In genomic region chr15:6466995-6467394, GRCm38 (mm10) we compare ENCODE assay signal across 26 mouse cellular contexts. TPM values are rescaled to one million over a fixed set of nuclear protein-coding genes. Genes with fewer than 3 reads are reported as not detected.
DNase-seq lines count a peak whose midpoint lies in the region; ATAC-seq lines count a peak whose summit lies in the region.
"Had no signal": no experiment of that assay in that cellular context is flagged by ENCODE, and none has a peak within 500 bp of the region (broad histone marks: within the 10 kb centered on the region; RNA-seq: fewer than 3 reads in every experiment).

No protein-coding gene starts in this region.

- no peak overlapping the region for H3K4me3 ChIP-seq in hindbrain, embryonic 10.5 days
- no peak overlapping the region for H3K4me3 ChIP-seq in hindbrain, embryonic 14.5 days (replicated peaks; ENCODE audit: low read length)
- H3K4me3 ChIP-seq in limb, embryonic 15.5 days, result no peak overlapping the region
- H3K4me3 ChIP-seq: erythroblast, embryonic 14.5 days; forebrain, embryonic 15.5 days; heart, embryonic 12.5 days; hindbrain, embryonic 12.5 days had no signal

- 63% methylated on average over 10 of the region's 10 CpGs for WGBS in hindbrain, embryonic 10.5 days
- WGBS in hindbrain, embryonic 14.5 days, result 80% methylated on average over 10 of the region's 10 CpGs
- 37% methylated on average over 10 of the region's 10 CpGs for WGBS in limb, embryonic 15.5 days

- no peaks in the 10 kb centered on the region for H3K36me3 ChIP-seq in hindbrain, embryonic 10.5 days
- no peaks in the 10 kb centered on the region for H3K36me3 ChIP-seq in hindbrain, embryonic 14.5 days (replicated peaks; ENCODE audit: control insufficient read depth, insufficient read depth)
- no peaks in the 10 kb centered on the region for H3K36me3 ChIP-seq in limb, embryonic 15.5 days
- H3K36me3 ChIP-seq: forebrain, embryonic 15.5 days; G1E; heart, embryonic 12.5 days; hindbrain, embryonic 12.5 days had no signal

- no peak for ATAC-seq in hindbrain, embryonic 14.5 days (ENCODE audit: low FRiP score)
- no peak for ATAC-seq in limb, embryonic 15.5 days (ENCODE audit: insufficient number of reproducible peaks, low FRiP score, low TSS enrichment, low read depth)
- ATAC-seq: CD4-positive, CD25-positive, alpha-beta regulatory T cell, adult 4 months; forebrain, embryonic 15.5 days; hindbrain, postnatal 0 days had no signal

- no peak overlapping the region for H3K9ac ChIP-seq in hindbrain, embryonic 14.5 days
- no peak overlapping the region for H3K9ac ChIP-seq in limb, embryonic 15.5 days
- H3K9ac ChIP-seq: forebrain, embryonic 15.5 days; heart, embryonic 12.5 days; hindbrain, embryonic 12.5 days had no signal

- no peak overlapping the region for H3K27ac ChIP-seq in hindbrain, embryonic 10.5 days
- H3K27ac ChIP-seq in hindbrain, embryonic 14.5 days, result no peak overlapping the region
- H3K27ac ChIP-seq in limb, embryonic 15.5 days, result no peak overlapping the region
- H3K27ac ChIP-seq: forebrain, embryonic 15.5 days; hindbrain, embryonic 12.5 days; hindbrain, postnatal 0 days had no signal

- DNase-seq in embryo, embryonic 10.5 days (ENCODE audit: low spot score), result peak; percentile 29
- no peak for DNase-seq in embryo, embryonic 9.5 days (ENCODE audit: extremely low spot score)
- DNase-seq in hindbrain, embryonic 10.5 days (ENCODE audit: low spot score), result peak; percentile 10
- no peak for DNase-seq in hindbrain, embryonic 14.5 days (ENCODE audit: low spot score)
- DNase-seq in forelimb bud, embryonic 11.5 days (ENCODE audit: low read depth, low spot score), result peak; percentile 23
- DNase-seq in thymus, postnatal 4 days, result no peak
- DNase-seq in thymus, postnatal 25 days, result no peak
- DNase-seq: adrenal gland, postnatal 10 days; B cell, adult 2 months; cerebellum, adult 11 months; cerebellum, adult 8-10 months; cerebellum, postnatal 25 days; gastrocnemius, postnatal 14 days; kidney, adult 2 months had no signal

- H3K9me3 ChIP-seq in hindbrain, embryonic 10.5 days, result no peaks in the 10 kb centered on the region
- no peaks in the 10 kb centered on the region for H3K9me3 ChIP-seq in hindbrain, embryonic 14.5 days (ENCODE audit: control insufficient read depth, low read length)
- no peaks in the 10 kb centered on the region for H3K9me3 ChIP-seq in limb, embryonic 15.5 days
- H3K9me3 ChIP-seq: forebrain, embryonic 15.5 days; G1E; heart, embryonic 12.5 days; hindbrain, embryonic 12.5 days had no signal

- no peaks in the 10 kb centered on the region for H3K4me1 ChIP-seq in hindbrain, embryonic 10.5 days (replicated peaks)
- H3K4me1 ChIP-seq in hindbrain, embryonic 14.5 days (replicated peaks; ENCODE audit: control insufficient read depth, insufficient read depth, low read length), result no peaks in the 10 kb centered on the region
- H3K4me1 ChIP-seq in limb, embryonic 15.5 days, result peaks cover 6% of the 10 kb centered on the region; the same call in 1 of the 2 replicates
- H3K4me1 ChIP-seq: forebrain, embryonic 15.5 days; heart, embryonic 12.5 days; hindbrain, embryonic 12.5 days had no signal

- H3K4me2 ChIP-seq in hindbrain, embryonic 14.5 days (replicated peaks), result no peak overlapping the region
- peak overlapping the region; percentile 19; the same call in 1 of the 2 replicates for H3K4me2 ChIP-seq in limb, embryonic 15.5 days
- H3K4me2 ChIP-seq: forebrain, embryonic 15.5 days; heart, embryonic 12.5 days; hindbrain, embryonic 12.5 days had no signal

- no peaks in the 10 kb centered on the region for H3K27me3 ChIP-seq in hindbrain, embryonic 10.5 days (ENCODE audit: insufficient read depth, poor library complexity, severe bottlenecking)
- H3K27me3 ChIP-seq in hindbrain, embryonic 14.5 days (ENCODE audit: control insufficient read depth, insufficient read depth, low read length), result no peaks in the 10 kb centered on the region
- no peaks in the 10 kb centered on the region for H3K27me3 ChIP-seq in limb, embryonic 15.5 days
- H3K27me3 ChIP-seq: forebrain, embryonic 15.5 days; heart, embryonic 12.5 days; hindbrain, embryonic 12.5 days had no signal

RNA-seq across cellular contexts. Expression of gene C9, which starts 21.9 kb away (rescaled TPM):
- not detected in 2 replicates for polyA plus RNA-seq in hindbrain, embryonic 10.5 days (2016; fragmentation: Nextera tagmentation; extraction: Ambion mirVana)
- 0.27 TPM in 1 of 2 replicates, not detected in the other for polyA plus RNA-seq in hindbrain, embryonic 14.5 days (2014; fragmentation: Nextera tagmentation; extraction: Ambion mirVana)
- not detected in 2 replicates for polyA plus RNA-seq in limb, embryonic 15.5 days (2015; fragmentation: Nextera tagmentation; extraction: Ambion mirVana)
- polyA plus RNA-seq: brain, embryonic 14.5 days; CD4-positive, CD25-positive, alpha-beta regulatory T cell, adult 4 months; erythroblast, embryonic 14.5 days; forebrain, embryonic 11.5 days; forebrain, embryonic 15.5 days; G1E; gonadal fat pad, adult 2 months; heart, embryonic 12.5 days; heart, embryonic 16.5 days; hindbrain, embryonic 12.5 days; hindbrain, postnatal 0 days; kidney, adult 2 months had no signal

RNA-seq across cellular contexts. Expression of gene Fyb, which starts 55.7 kb away (rescaled TPM):
- 3.4 and 3.8 TPM in 2 replicates for polyA plus RNA-seq in hindbrain, embryonic 10.5 days (2016; fragmentation: Nextera tagmentation; extraction: Ambion mirVana)
- polyA plus RNA-seq in hindbrain, embryonic 14.5 days (2014; fragmentation: Nextera tagmentation; extraction: Ambion mirVana), result 4.2 and 4.9 TPM in 2 replicates
- 10.3 and 13.0 TPM in 2 replicates for polyA plus RNA-seq in limb, embryonic 15.5 days (2015; fragmentation: Nextera tagmentation; extraction: Ambion mirVana)

Comparison
In these comparisons a context has a peak if more than half of its experiments do, and no peak if none do; other contexts are left out.
1. DNase-seq: peak in embryo, embryonic 10.5 days (single experiment), hindbrain, embryonic 10.5 days (single experiment) and forelimb bud, embryonic 11.5 days (single experiment); none in embryo, embryonic 9.5 days (single experiment), hindbrain, embryonic 14.5 days (single experiment), thymus, postnatal 4 days (single experiment) and thymus, postnatal 25 days (single experiment).